Mouse (Mus musculus): ENCODE results near the gene Slbp. TPM values are rescaled to one million over a fixed set of nuclear protein-coding genes. Genes with fewer than 3 reads are reported as not detected.
A peak's percentile ranks its signal among the peaks of the same experiment; 100 is the strongest.

The Slbp gene
- polyA plus RNA-seq, 1 experiment from 2014 or later, result 110 TPM

GRCm38 (mm10) chr5:33651017-33651416 lies 1.4 kb downstream of the Slbp start:
- Histone ChIP-seq H3K4me1 (peaks cover 26% of the 10 kb centered on the region), H3K9me3 (no peaks in the 10 kb centered on the region), H3K36me3 (replicated peaks) (peaks cover 4% of the 10 kb centered on the region; the same call in 1 of the 2 replicates), H3K9ac (peak overlapping the region; percentile 66), H3K4me2 (peak overlapping the region; percentile 49), H3K27me3 (replicated peaks) (no peaks in the 10 kb centered on the region), H3K4me3 (peak overlapping the region; percentile 75), H3K27ac (peak overlapping the region; percentile 96)
- 15% methylated on average over 2 of the region's 2 CpGs for WGBS
- no peak for ATAC-seq (replicated peaks)

- 39% methylated on average over 3 of the region's 3 CpGs for WGBS
Measured at GRCm38 (mm10) chr5:33640652-33641051, 11.7 kb downstream of the Slbp start.

GRCm38 (mm10) chr5:33638826-33639225 lies 13.5 kb downstream of the Slbp start:
- Histone ChIP-seq H3K9me3 (no peaks in the 10 kb centered on the region), H3K9ac (0 out of 2 replicates have a peak overlapping the region, but pooled peaks have one; percentile 4), H3K36me3 (replicated peaks) (peaks cover 17% of the 10 kb centered on the region; the same call in 1 of the 2 replicates), H3K4me2 (no peak overlapping the region), H3K4me3 (no peak overlapping the region), H3K4me1 (no peaks in the 10 kb centered on the region), H3K27ac (no peak overlapping the region), H3K27me3 (replicated peaks) (no peaks in the 10 kb centered on the region)
- WGBS, result 77% methylated on average over 4 of the region's 4 CpGs
- ATAC-seq (replicated peaks), result no peak

More at GRCm38 (mm10) chr5:33640652-33641051, 11.7 kb downstream of the Slbp start:
- no peaks in the 10 kb centered on the region for H3K27me3 ChIP-seq (replicated peaks)
- no peak overlapping the region for H3K4me3 ChIP-seq
- H3K36me3 ChIP-seq (replicated peaks), result peaks cover 29% of the 10 kb centered on the region
- no peak overlapping the region for H3K27ac ChIP-seq
- no peak overlapping the region for H3K4me2 ChIP-seq
- no peak for ATAC-seq (replicated peaks)
- no peaks in the 10 kb centered on the region for H3K9me3 ChIP-seq
- H3K9ac ChIP-seq, result no peak overlapping the region
- no peaks in the 10 kb centered on the region for H3K4me1 ChIP-seq

- Histone ChIP-seq H3K4me1 (no peaks in the 10 kb centered on the region), H3K36me3 (replicated peaks) (peaks cover 6% of the 10 kb centered on the region; the same call in 1 of the 2 replicates), H3K27me3 (replicated peaks) (no peaks in the 10 kb centered on the region), H3K27ac (no peak overlapping the region), H3K4me3 (no peak overlapping the region), H3K4me2 (no peak overlapping the region), H3K9ac (no peak overlapping the region), H3K9me3 (no peaks in the 10 kb centered on the region)
- ATAC-seq (replicated peaks), result no peak
- WGBS, result 77% methylated on average over 3 of the region's 3 CpGs
Measured at GRCm38 (mm10) chr5:33637606-33638350, 14.6 kb downstream of the Slbp start.

GRCm38 (mm10) chr5:33635361-33635760 lies 17.0 kb downstream of the Slbp start:
- 92% methylated on average over 3 of the region's 3 CpGs for WGBS
- ATAC-seq (replicated peaks), result no peak
- H3K9me3 ChIP-seq, result no peaks in the 10 kb centered on the region
- H3K36me3 ChIP-seq (replicated peaks), result 0 out of 2 replicates have a peak, but pooled peaks cover 3% of the 10 kb centered on the region
- no peak overlapping the region for H3K4me3 ChIP-seq
- peaks cover 8% of the 10 kb centered on the region for H3K4me1 ChIP-seq
- no peaks in the 10 kb centered on the region for H3K27me3 ChIP-seq (replicated peaks)
- H3K9ac ChIP-seq, result no peak overlapping the region
- no peak overlapping the region for H3K27ac ChIP-seq
- H3K4me2 ChIP-seq, result no peak overlapping the region

- Histone ChIP-seq H3K4me2 (no peak overlapping the region), H3K4me1 (peaks cover 24% of the 10 kb centered on the region), H3K9me3 (no peaks in the 10 kb centered on the region), H3K9ac (no peak overlapping the region), H3K27ac (no peak overlapping the region), H3K4me3 (no peak overlapping the region), H3K27me3 (replicated peaks) (no peaks in the 10 kb centered on the region), H3K36me3 (replicated peaks) (no peaks in the 10 kb centered on the region)
- whole genome bisulfite sequencing, result 91% methylated on average over 1 of the region's 1 CpGs
- no peak for ATAC-seq (replicated peaks)
Measured at GRCm38 (mm10) chr5:33632526-33632925, 19.8 kb downstream of the Slbp start.

- no peak overlapping the region for H3K27ac ChIP-seq
- peak overlapping the region; percentile 38 for H3K9ac ChIP-seq
- H3K4me2 ChIP-seq, result peak overlapping the region; percentile 97
- ATAC-seq (replicated peaks), result no peak
- no peaks in the 10 kb centered on the region for H3K27me3 ChIP-seq (replicated peaks)
- H3K36me3 ChIP-seq (replicated peaks), result no peaks in the 10 kb centered on the region
- no peaks in the 10 kb centered on the region for H3K9me3 ChIP-seq
- H3K4me1 ChIP-seq, result peaks cover 24% of the 10 kb centered on the region
- WGBS, result 80% methylated on average over 4 of the region's 4 CpGs
- H3K4me3 ChIP-seq, result peak overlapping the region; percentile 68
Measured at GRCm38 (mm10) chr5:33630615-33631014, 21.8 kb downstream of the Slbp start.

GRCm38 (mm10) chr5:33630061-33630460 lies 22.3 kb downstream of the Slbp start:
- peak overlapping the region; percentile 97 for H3K4me2 ChIP-seq
- peak overlapping the region; percentile 68 for H3K4me3 ChIP-seq
- H3K9me3 ChIP-seq, result no peaks in the 10 kb centered on the region
- no peaks in the 10 kb centered on the region for H3K36me3 ChIP-seq (replicated peaks)
- H3K27me3 ChIP-seq (replicated peaks), result no peaks in the 10 kb centered on the region
- 3% methylated on average over 9 of the region's 9 CpGs for WGBS
- H3K9ac ChIP-seq, result peak overlapping the region; percentile 38
- peak overlapping the region; percentile 93 for H3K27ac ChIP-seq
- ATAC-seq (replicated peaks), result peak; percentile 43
- H3K4me1 ChIP-seq, result peaks cover 24% of the 10 kb centered on the region

GRCm38 (mm10) chr5:33629301-33629987 lies 22.9 kb downstream of the Slbp start, which contains the start of the genes Fam53a and Gm9903:
Gene Fam53a (minus strand): TSS chr5:33629635.
Gene Gm9903 (plus strand): TSS chr5:33629925.
- H3K27ac ChIP-seq, result peak within 1 kb of the TSS; percentile 93
- peak; percentile 96 for ATAC-seq (replicated peaks)
- no peaks in the 10 kb centered on the region for H3K27me3 ChIP-seq (replicated peaks)
- peak within 1 kb of the TSS; percentile 58 for H3K9ac ChIP-seq
- peaks cover 24% of the 10 kb centered on the region for H3K4me1 ChIP-seq
- peak within 1 kb of the TSS; percentile 97 for H3K4me2 ChIP-seq
- under 1% methylated on average over 99 of the region's 99 CpGs for WGBS
- peak within 1 kb of the TSS; percentile 68 for H3K4me3 ChIP-seq
- no peaks in the 10 kb centered on the region for H3K36me3 ChIP-seq (replicated peaks)
- no peaks in the 10 kb centered on the region for H3K9me3 ChIP-seq

- no peaks in the 10 kb centered on the region for H3K36me3 ChIP-seq (replicated peaks)
- peak overlapping the region; percentile 93 for H3K27ac ChIP-seq
- H3K9me3 ChIP-seq, result no peaks in the 10 kb centered on the region
- WGBS, result under 1% methylated on average over 24 of the region's 24 CpGs
- ATAC-seq (replicated peaks), result 0 out of 2 replicates have a peak, but pooled peaks have one; percentile 0
- no peaks in the 10 kb centered on the region for H3K27me3 ChIP-seq (replicated peaks)
- H3K4me1 ChIP-seq, result peaks cover 24% of the 10 kb centered on the region
- peak overlapping the region; percentile 58 for H3K9ac ChIP-seq
- H3K4me3 ChIP-seq, result peak overlapping the region; percentile 68
- peak overlapping the region; percentile 97 for H3K4me2 ChIP-seq
Measured at GRCm38 (mm10) chr5:33628820-33629300, 23.5 kb downstream of the Slbp start.

GRCm38 (mm10) chr5:33627968-33628367 lies 24.4 kb downstream of the Slbp start:
- Histone ChIP-seq H3K27ac (no peak overlapping the region), H3K27me3 (replicated peaks) (no peaks in the 10 kb centered on the region), H3K9me3 (no peaks in the 10 kb centered on the region), H3K4me1 (peaks cover 24% of the 10 kb centered on the region), H3K9ac (no peak overlapping the region), H3K4me3 (peak overlapping the region; percentile 68; the same call in 1 of the 2 replicates), H3K4me2 (peak overlapping the region; percentile 97), H3K36me3 (replicated peaks) (no peaks in the 10 kb centered on the region)
- WGBS, result 52% methylated on average over 4 of the region's 4 CpGs
- ATAC-seq (replicated peaks), result no peak

- Histone ChIP-seq H3K9me3 (no peaks in the 10 kb centered on the region), H3K4me3 (no peak overlapping the region), H3K4me1 (peaks cover 10% of the 10 kb centered on the region), H3K4me2 (no peak overlapping the region), H3K27me3 (replicated peaks) (no peaks in the 10 kb centered on the region), H3K27ac (no peak overlapping the region), H3K36me3 (replicated peaks) (no peaks in the 10 kb centered on the region), H3K9ac (no peak overlapping the region)
- 89% methylated on average over 3 of the region's 3 CpGs for WGBS
- ATAC-seq (replicated peaks), result no peak
Measured at GRCm38 (mm10) chr5:33623766-33624165, 28.6 kb downstream of the Slbp start.
